Mouse (Mus musculus) kidney, adult 2 months (tissue): Measurements from ENCODE around the gene Tgoln1. TPM values are rescaled to one million over a fixed set of nuclear protein-coding genes. Genes with fewer than 3 reads are reported as not detected.

Experiments used
- DNase-seq: peaks from one replicate; pipeline ENCODE4 v3.0.0; 2021
- H3K27ac ChIP-seq: fragments of 200-500 bp; 2 replicates; pipeline ENCODE4 v1.5.1; 2012; ENCODE audit warnings: low read depth, low read length, control low read depth, inconsistent platforms; ENCODE audit not compliant: insufficient read depth
- H3K27me3 ChIP-seq: fragments of 200-500 bp; replicated peaks from 2 replicates; pipeline ENCODE4 v1.6.1; 2012; ENCODE audit warnings: mild to moderate bottlenecking, moderate library complexity, low read length, inconsistent platforms; ENCODE audit not compliant: control insufficient read depth, insufficient read depth
- H3K36me3 ChIP-seq: fragments of 200-500 bp; 2 replicates; pipeline ENCODE4 v1.6.1; 2012; ENCODE audit warnings: mild to moderate bottlenecking, moderate library complexity, low read length, inconsistent platforms; ENCODE audit not compliant: control insufficient read depth, insufficient read depth
- H3K4me1 ChIP-seq: fragments of 200-500 bp; 2 replicates; pipeline ENCODE4 v1.6.1; 2011; ENCODE audit warnings: low read length; ENCODE audit not compliant: control insufficient read depth, insufficient read depth
- H3K4me3 ChIP-seq: fragments of 200-500 bp; 2 replicates; pipeline ENCODE4 v1.5.1; 2011; ENCODE audit warnings: mild to moderate bottlenecking, low read depth, low read length, control low read depth; ENCODE audit not compliant: insufficient read depth
- CTCF ChIP-seq: fragments of 200-500 bp; conservative IDR thresholded peaks from 2 replicates; pipeline ENCODE4 v1.5.1; 2011; ENCODE audit warnings: low read depth, mild to moderate bottlenecking, control low read depth, low read length, moderate library complexity, mixed read lengths; ENCODE audit not compliant: insufficient read depth, insufficient read length
- POLR2A ChIP-seq: fragments of 200-500 bp; IDR thresholded peaks from one replicate; pipeline ENCODE4 v1.6.1; 2011; ENCODE audit warnings: low read depth, low read length, control low read depth
- WGBS: fragments of 180-500 bp; shearing (Covaris S2); methylation state at CpG from one replicate; pipeline ENCODE4 v1.1.7; 2018; 5-methylcytosine and 5-hydroxymethylcytosine counted together
- polyA plus RNA-seq: library from polyadenylated mRNA; depleted of rRNA; stranded (reverse); fragments of >200 nt; gene quantifications from 2 replicates; pipeline ENCODE4 v1.2.3, GENCODE M21; 2012

The Tgoln1 gene
- polyA plus RNA-seq, 1 experiment = 118 TPM

- Histone ChIP-seq H3K27ac (peak overlapping the region; percentile 10), H3K27me3 (no peaks in the 10 kb centered on the region), H3K4me1 (peaks cover 23% of the 10 kb centered on the region; the same call in 1 of the 2 replicates), H3K4me3 (peak overlapping the region; percentile 94), H3K36me3 (peaks cover 5% of the 10 kb centered on the region; the same call in 1 of the 2 replicates)
- DNase-seq = no peak
- 13% methylated on average over 25 of the region's 25 CpGs for WGBS
- TF ChIP-seq CTCF = no peak
Observed at GRCm38 (mm10) chr6:72615561-72616375, 1.0 kb downstream of the Tgoln1 start.

DNA sequence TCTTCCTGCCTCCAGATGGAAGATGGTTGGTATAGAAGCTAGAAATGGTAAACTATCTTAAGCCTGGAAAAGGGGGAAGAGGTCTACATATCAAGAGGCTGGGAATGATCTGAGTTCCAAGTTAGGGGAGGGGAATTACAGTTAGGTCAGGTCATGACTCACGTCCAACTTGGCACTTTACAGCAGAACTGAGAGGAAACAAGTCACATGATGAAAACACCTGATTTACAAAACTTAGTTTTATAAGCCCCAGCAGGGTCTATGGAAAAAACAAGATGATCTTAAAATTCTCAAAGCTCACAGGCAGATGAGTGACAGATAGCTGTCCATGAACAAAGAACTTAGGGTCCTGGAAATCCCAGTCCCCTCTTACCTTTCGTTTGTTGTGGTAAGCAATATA is 1.6 kb downstream of the Tgoln1 start:
- H3K27ac ChIP-seq = no peak overlapping the region
- peak; percentile 44 for DNase-seq
- H3K4me3 ChIP-seq = peak overlapping the region; percentile 94

DNA sequence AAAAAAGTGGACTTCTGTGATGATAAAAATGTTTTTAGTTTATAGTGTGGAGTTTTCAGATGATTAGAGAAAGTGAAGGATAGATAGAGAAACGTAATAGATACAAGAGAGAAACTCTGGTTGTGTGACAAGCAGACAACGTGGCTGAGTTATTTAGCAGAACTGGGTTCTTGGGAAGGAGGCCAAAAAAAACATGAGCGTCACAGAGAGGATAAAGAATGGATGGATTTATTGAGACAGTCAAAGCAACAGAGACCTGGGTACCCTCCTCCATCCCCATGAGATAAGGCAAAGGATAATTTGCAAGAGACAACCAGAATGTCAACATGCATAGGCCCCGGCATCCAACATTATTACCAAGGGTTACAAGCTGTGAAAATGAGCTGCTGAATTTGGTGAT is 6.5 kb downstream of the Tgoln1 start:
- Histone ChIP-seq H3K4me3 (no peak overlapping the region), H3K27me3 (no peaks in the 10 kb centered on the region), H3K27ac (no peak overlapping the region), H3K4me1 (peaks cover 13% of the 10 kb centered on the region; the same call in 1 of the 2 replicates), H3K36me3 (peaks cover 8% of the 10 kb centered on the region; the same call in 1 of the 2 replicates)
- WGBS = 32% methylated on average over 4 of the region's 4 CpGs
- no peak for DNase-seq
- TF ChIP-seq POLR2A (no peak), CTCF (no peak)

More for the DNA sequence above, 1.6 kb downstream of the Tgoln1 start:
- WGBS = 23% methylated on average over 2 of the region's 2 CpGs
- Histone ChIP-seq H3K36me3 (peaks cover 8% of the 10 kb centered on the region; the same call in 1 of the 2 replicates), H3K4me1 (peaks cover 23% of the 10 kb centered on the region; the same call in 1 of the 2 replicates), H3K27me3 (no peaks in the 10 kb centered on the region)
- TF ChIP-seq CTCF (no peak), POLR2A (no peak)

- 74% methylated on average over 4 of the region's 4 CpGs for WGBS
- no peak for TF ChIP-seq CTCF
- no peak for TF ChIP-seq POLR2A
- H3K27me3 ChIP-seq = no peaks in the 10 kb centered on the region
- H3K4me3 ChIP-seq = no peak overlapping the region
- peaks cover 8% of the 10 kb centered on the region; the same call in 1 of the 2 replicates for H3K4me1 ChIP-seq
- no peak overlapping the region for H3K27ac ChIP-seq
- no peak for DNase-seq
- H3K36me3 ChIP-seq = peaks cover 8% of the 10 kb centered on the region
Observed at GRCm38 (mm10) chr6:72608662-72609184, 8.1 kb downstream of the Tgoln1 start.

GRCm38 (mm10) chr6:72607676-72608075 is 9.1 kb downstream of the Tgoln1 start:
- DNase-seq = peak; percentile 87
- Histone ChIP-seq H3K4me1 (peaks cover 8% of the 10 kb centered on the region; the same call in 1 of the 2 replicates), H3K27ac (0 out of 2 replicates have a peak overlapping the region, but pooled peaks have one; percentile 13), H3K4me3 (no peak overlapping the region), H3K27me3 (no peaks in the 10 kb centered on the region), H3K36me3 (peaks cover 8% of the 10 kb centered on the region)
- TF ChIP-seq CTCF (no peak), POLR2A (no peak)
- WGBS = 33% methylated on average over 5 of the region's 5 CpGs

GRCm38 (mm10) chr6:72607060-72607459 is 9.7 kb downstream of the Tgoln1 start:
- WGBS = 52% methylated on average over 4 of the region's 4 CpGs
- H3K27me3 ChIP-seq = no peaks in the 10 kb centered on the region
- DNase-seq = peak; percentile 87
- no peak overlapping the region for H3K27ac ChIP-seq
- peaks cover 8% of the 10 kb centered on the region; the same call in 1 of the 2 replicates for H3K4me1 ChIP-seq
- no peak overlapping the region for H3K4me3 ChIP-seq
- TF ChIP-seq POLR2A (no peak), CTCF (no peak)
- H3K36me3 ChIP-seq = peaks cover 8% of the 10 kb centered on the region

- H3K27me3 ChIP-seq = no peaks in the 10 kb centered on the region
- 89% methylated on average over 2 of the region's 2 CpGs for WGBS
- H3K4me1 ChIP-seq = peaks cover 10% of the 10 kb centered on the region; the same call in 1 of the 2 replicates
- DNase-seq = no peak
- peaks cover 2% of the 10 kb centered on the region for H3K36me3 ChIP-seq
- TF ChIP-seq POLR2A (no peak), CTCF (no peak)
- H3K4me3 ChIP-seq = no peak overlapping the region
- H3K27ac ChIP-seq = no peak overlapping the region
Observed at GRCm38 (mm10) chr6:72604066-72604465, 12.7 kb downstream of the Tgoln1 start.
